ENCODE assay signal across 9 mouse cellular contexts in genomic region chr1:133328896-133329637, GRCm38 (mm10). TPM values are rescaled to one million over a fixed set of nuclear protein-coding genes. Genes with fewer than 3 reads are reported as not detected.
A peak's percentile ranks its signal among the peaks of the same experiment; 100 is the strongest.
DNase-seq lines count a peak whose midpoint lies in the region; ATAC-seq and TF ChIP-seq lines count a peak whose summit lies in the region.
"Had no signal": no experiment of that assay in that cellular context is flagged by ENCODE, and none has a peak within 500 bp of the region (broad histone marks: within the 10 kb centered on the region; RNA-seq: fewer than 3 reads in every experiment).

No protein-coding gene starts in this region.

- H3K4me2 ChIP-seq in kidney, postnatal 0 days (ENCODE audit: low read length), result peak overlapping the region; percentile 50
- peak overlapping the region; percentile 59 for H3K4me2 ChIP-seq in forebrain, embryonic 16.5 days (ENCODE audit: low read length)
- H3K4me2 ChIP-seq in liver, embryonic 14.5 days (ENCODE audit: low read depth), result peak overlapping the region; percentile 47
- H3K4me2 ChIP-seq in neural tube, embryonic 14.5 days (ENCODE audit: low read depth, low read length), result peak overlapping the region; percentile 51

- DNase-seq in kidney, postnatal 0 days (ENCODE audit: low spot score), result no peak
- no peak for DNase-seq in kidney, postnatal 25 days
- no peak for DNase-seq in liver, embryonic 14.5 days (ENCODE audit: low read depth in 3 of 3, low spot score in 3 of 3)
- DNase-seq in right cerebral cortex, postnatal 10 days (ENCODE audit: low spot score in 2 of 2), result no peak
- no peak for DNase-seq in cerebellum, adult 9-10 months
- no peak for DNase-seq in right cerebral cortex, adult 18-20 months

- H3K36me3 ChIP-seq in kidney, postnatal 0 days (ENCODE audit: insufficient read depth, low read length), result no peaks in the 10 kb centered on the region
- H3K36me3 ChIP-seq in forebrain, embryonic 16.5 days (ENCODE audit: control insufficient read depth, insufficient read depth), result no peaks in the 10 kb centered on the region
- H3K36me3 ChIP-seq in liver, embryonic 14.5 days (replicated peaks; ENCODE audit: control insufficient read depth, insufficient read depth, low read depth), result no peaks in the 10 kb centered on the region
- H3K36me3 ChIP-seq in neural tube, embryonic 14.5 days (ENCODE audit: control insufficient read depth, insufficient read depth, low read length), result no peaks in the 10 kb centered on the region

- no peaks in the 10 kb centered on the region for H3K9me3 ChIP-seq in kidney, postnatal 0 days (replicated peaks; ENCODE audit: low read length)
- no peaks in the 10 kb centered on the region for H3K9me3 ChIP-seq in forebrain, embryonic 16.5 days (ENCODE audit: control insufficient read depth, low read length)
- H3K9me3 ChIP-seq in liver, embryonic 14.5 days (ENCODE audit: control insufficient read depth, low read length), result no peaks in the 10 kb centered on the region
- no peaks in the 10 kb centered on the region for H3K9me3 ChIP-seq in neural tube, embryonic 14.5 days (ENCODE audit: control insufficient read depth, low read length)

- 0 out of 2 replicates have a peak, but pooled peaks have one; percentile 5 for TF ChIP-seq CTCF in kidney, postnatal 0 days (IDR thresholded peaks at IDR 0.05; ENCODE audit: low read depth)
- TF ChIP-seq CTCF in liver, embryonic 14.5 days (IDR thresholded peaks at IDR 0.05; ENCODE audit: low read depth), result no peak

- no peaks in the 10 kb centered on the region for H3K27me3 ChIP-seq in kidney, postnatal 0 days (ENCODE audit: insufficient read depth, low read length)
- no peaks in the 10 kb centered on the region; the same call in 1 of the 2 replicates for H3K27me3 ChIP-seq in forebrain, embryonic 16.5 days (replicated peaks; ENCODE audit: control insufficient read depth, insufficient read depth, low read length)
- H3K27me3 ChIP-seq in liver, embryonic 14.5 days (ENCODE audit: control insufficient read depth, insufficient read depth, low read length), result peaks cover 16% of the 10 kb centered on the region
- no peaks in the 10 kb centered on the region for H3K27me3 ChIP-seq in neural tube, embryonic 14.5 days (ENCODE audit: control insufficient read depth, insufficient read depth, low read length)

- H3K9ac ChIP-seq in kidney, postnatal 0 days (ENCODE audit: low read depth, low read length), result peak overlapping the region; percentile 35; the same call in 1 of the 2 replicates
- H3K9ac ChIP-seq in forebrain, embryonic 16.5 days (replicated peaks; ENCODE audit: low read depth, low read length), result peak overlapping the region; percentile 48
- no peak overlapping the region for H3K9ac ChIP-seq in liver, embryonic 14.5 days (replicated peaks)
- peak overlapping the region; percentile 34; the same call in 1 of the 2 replicates for H3K9ac ChIP-seq in neural tube, embryonic 14.5 days (replicated peaks; ENCODE audit: low read depth, low read length)

- H3K4me3 ChIP-seq in kidney, postnatal 0 days (replicated peaks; ENCODE audit: low read depth, low read length), result peak overlapping the region; percentile 21; the same call in 1 of the 2 replicates
- H3K4me3 ChIP-seq in forebrain, embryonic 16.5 days (replicated peaks; ENCODE audit: low read length), result peak overlapping the region; percentile 32
- no peak overlapping the region; a peak in 1 of 4 replicates for H3K4me3 ChIP-seq in liver, embryonic 14.5 days (ENCODE audit: insufficient read depth in 1 of 2, low read depth in 2 of 2, low read length in 2 of 2)
- peak overlapping the region; percentile 24 for H3K4me3 ChIP-seq in neural tube, embryonic 14.5 days (ENCODE audit: low read depth, low read length)

- no peak overlapping the region for H3K27ac ChIP-seq in kidney, postnatal 0 days
- no peak overlapping the region for H3K27ac ChIP-seq in forebrain, embryonic 16.5 days (ENCODE audit: low read length)
- H3K27ac ChIP-seq in liver, embryonic 14.5 days, result no peak overlapping the region
- H3K27ac ChIP-seq in neural tube, embryonic 14.5 days (ENCODE audit: low read depth, low read length), result no peak overlapping the region

- peaks cover 6% of the 10 kb centered on the region for H3K4me1 ChIP-seq in kidney, postnatal 0 days (replicated peaks; ENCODE audit: insufficient read depth, low read length)
- H3K4me1 ChIP-seq in forebrain, embryonic 16.5 days (replicated peaks; ENCODE audit: control insufficient read depth, insufficient read depth, low read length), result peaks cover 23% of the 10 kb centered on the region
- H3K4me1 ChIP-seq in liver, embryonic 14.5 days (replicated peaks; ENCODE audit: control insufficient read depth in 2 of 2, insufficient read depth in 2 of 2, low read length in 1 of 2), result no peaks in the 10 kb centered on the region
- H3K4me1 ChIP-seq in neural tube, embryonic 14.5 days (ENCODE audit: control insufficient read depth, insufficient read depth, low read length), result peaks cover 12% of the 10 kb centered on the region

- no peak for ATAC-seq in kidney, postnatal 0 days (replicated peaks; ENCODE audit: low FRiP score, low read depth)
- 0 out of 2 replicates have a peak, but pooled peaks have one; percentile 49 for ATAC-seq in forebrain, embryonic 16.5 days
- no peak for ATAC-seq in liver, embryonic 14.5 days (ENCODE audit: insufficient read depth)
- ATAC-seq in neural tube, embryonic 14.5 days (ENCODE audit: low read depth), result no peak

- TF ChIP-seq EP300 in liver, embryonic 14.5 days (IDR thresholded peaks at IDR 0.05; ENCODE audit: low read depth), result no peak

- 9% methylated on average over 34 of the region's 34 CpGs for WGBS in kidney, postnatal 0 days
- WGBS in forebrain, embryonic 16.5 days, result 5% methylated on average over 34 of the region's 34 CpGs
- 8% methylated on average over 34 of the region's 34 CpGs for WGBS in liver, embryonic 14.5 days (ENCODE audit: insufficient replicate concordance)
- 7% methylated on average over 34 of the region's 34 CpGs for WGBS in neural tube, embryonic 14.5 days

RNA-seq across cellular contexts. Expression of gene Kiss1, which starts 7.4 kb away (rescaled TPM):
- polyA plus RNA-seq in kidney, postnatal 0 days (2015; fragmentation: Nextera tagmentation; extraction: Ambion mirVana), result not detected in 2 replicates
- 0.60 and 0.63 TPM in 2 replicates for polyA plus RNA-seq in forebrain, embryonic 16.5 days (2015; fragmentation: Nextera tagmentation; extraction: Ambion mirVana)
- not detected in 2 replicates for polyA plus RNA-seq in liver, embryonic 14.5 days (2012; rRNA removed)
- polyA plus RNA-seq in liver, embryonic 14.5 days (2014; fragmentation: Nextera tagmentation; extraction: Ambion mirVana), result not detected in 2 replicates
- not detected in 2 replicates for polyA plus RNA-seq in neural tube, embryonic 14.5 days (2014; fragmentation: Nextera tagmentation; extraction: Ambion mirVana)
- polyA plus RNA-seq: gonadal fat pad, adult 2 months had no signal

RNA-seq across cellular contexts. Expression of gene Golt1a, which starts 19.5 kb away (rescaled TPM):
- polyA plus RNA-seq in kidney, postnatal 0 days (2015; fragmentation: Nextera tagmentation; extraction: Ambion mirVana), result 15.4 and 20.6 TPM in 2 replicates
- polyA plus RNA-seq in forebrain, embryonic 16.5 days (2015; fragmentation: Nextera tagmentation; extraction: Ambion mirVana), result not detected in 2 replicates
- polyA plus RNA-seq in liver, embryonic 14.5 days (2012; rRNA removed), result 2.8 and 3.3 TPM in 2 replicates
- 8.0 and 9.1 TPM in 2 replicates for polyA plus RNA-seq in liver, embryonic 14.5 days (2014; fragmentation: Nextera tagmentation; extraction: Ambion mirVana)
- polyA plus RNA-seq in neural tube, embryonic 14.5 days (2014; fragmentation: Nextera tagmentation; extraction: Ambion mirVana), result not detected in 2 replicates

RNA-seq across cellular contexts. Expression of gene Ren1, which starts 21.2 kb away (rescaled TPM):
- 463 and 484 TPM in 2 replicates for polyA plus RNA-seq in kidney, postnatal 0 days (2015; fragmentation: Nextera tagmentation; extraction: Ambion mirVana)
- polyA plus RNA-seq in forebrain, embryonic 16.5 days (2015; fragmentation: Nextera tagmentation; extraction: Ambion mirVana), result 0.30 TPM in 1 of 2 replicates, not detected in the other
- 0.41 and 0.50 TPM in 2 replicates for polyA plus RNA-seq in liver, embryonic 14.5 days (2012; rRNA removed)
- polyA plus RNA-seq in liver, embryonic 14.5 days (2014; fragmentation: Nextera tagmentation; extraction: Ambion mirVana), result 0.57 and 0.90 TPM in 2 replicates
- polyA plus RNA-seq in neural tube, embryonic 14.5 days (2014; fragmentation: Nextera tagmentation; extraction: Ambion mirVana), result 0.39 and 0.83 TPM in 2 replicates

RNA-seq across cellular contexts. Expression of gene Etnk2, which starts 34.3 kb away (rescaled TPM):
- polyA plus RNA-seq in kidney, postnatal 0 days (2015; fragmentation: Nextera tagmentation; extraction: Ambion mirVana), result 4.4 and 5.1 TPM in 2 replicates
- polyA plus RNA-seq in forebrain, embryonic 16.5 days (2015; fragmentation: Nextera tagmentation; extraction: Ambion mirVana), result 4.5 and 9.5 TPM in 2 replicates
- 3.4 and 3.7 TPM in 2 replicates for polyA plus RNA-seq in liver, embryonic 14.5 days (2012; rRNA removed)
- polyA plus RNA-seq in liver, embryonic 14.5 days (2014; fragmentation: Nextera tagmentation; extraction: Ambion mirVana), result 4.9 and 5.5 TPM in 2 replicates
- polyA plus RNA-seq in neural tube, embryonic 14.5 days (2014; fragmentation: Nextera tagmentation; extraction: Ambion mirVana), result 15.4 and 21.6 TPM in 2 replicates

Comparison
In these comparisons a context has a peak if more than half of its experiments do, and no peak if none do; other contexts are left out.
1. H3K4me3 ChIP-seq: peak in kidney, postnatal 0 days (single experiment), forebrain, embryonic 16.5 days (single experiment) and neural tube, embryonic 14.5 days (single experiment); none in liver, embryonic 14.5 days (0 of 2).
2. RNA of gene Ren1, which starts 21.2 kb away (polyA plus RNA-seq): 463 to 484 TPM in kidney, postnatal 0 days; 0.39 to 0.83 TPM in neural tube, embryonic 14.5 days, 0.41 to 0.90 TPM in liver, embryonic 14.5 days and 0.30 TPM in forebrain, embryonic 16.5 days; every median in the first group is over 100 times any median in the second.
3. Peak in every context shown above with its lines, with median percentiles within 50 percentile points of each other: H3K4me2 ChIP-seq.